In genomic region chr11:89977746-89978352, GRCm38 (mm10) we compare ENCODE assay signal across 9 mouse cellular contexts. TPM values are rescaled to one million over a fixed set of nuclear protein-coding genes. Genes with fewer than 3 reads are reported as not detected.
DNase-seq lines count a peak whose midpoint lies in the region; ATAC-seq and TF ChIP-seq lines count a peak whose summit lies in the region.
"Had no signal": no experiment of that assay in that cellular context is flagged by ENCODE, and none has a peak within 500 bp of the region (broad histone marks: within the 10 kb centered on the region; RNA-seq: fewer than 3 reads in every experiment).

No protein-coding gene starts in this region.

- no peak overlapping the region for H3K9ac ChIP-seq in heart, embryonic 12.5 days
- no peak overlapping the region for H3K9ac ChIP-seq in MEL (ENCODE audit: control insufficient read depth, low read depth, low read length, poor library complexity, severe bottlenecking)
- H3K9ac ChIP-seq in forebrain, embryonic 16.5 days (replicated peaks; ENCODE audit: low read depth, low read length): no peak overlapping the region
- H3K9ac ChIP-seq in limb, embryonic 15.5 days: no peak overlapping the region

- no peaks in the 10 kb centered on the region for H3K79me2 ChIP-seq in MEL (ENCODE audit: control insufficient read depth, insufficient read depth, low read length, poor library complexity)

- H3K27me3 ChIP-seq in heart, embryonic 12.5 days (replicated peaks): peaks cover 9% of the 10 kb centered on the region; the same call in 1 of the 2 replicates
- H3K27me3 ChIP-seq in MEL (ENCODE audit: control insufficient read depth in 1 of 2, insufficient read depth in 2 of 2, low read length in 2 of 2): no peaks in the 10 kb centered on the region
- H3K27me3 ChIP-seq in forebrain, embryonic 16.5 days (replicated peaks; ENCODE audit: control insufficient read depth, insufficient read depth, low read length): no peaks in the 10 kb centered on the region
- no peaks in the 10 kb centered on the region for H3K27me3 ChIP-seq in limb, embryonic 15.5 days

- 0 out of 2 replicates have a peak, but pooled peaks have one; percentile 11 for ATAC-seq in heart, embryonic 12.5 days (ENCODE audit: insufficient number of reproducible peaks, low FRiP score)
- peak; percentile 40; the same call in 1 of the 2 replicates for ATAC-seq in forebrain, embryonic 16.5 days
- no peak for ATAC-seq in limb, embryonic 15.5 days (ENCODE audit: insufficient number of reproducible peaks, low FRiP score, low TSS enrichment, low read depth)
- no peak for ATAC-seq in activated CD4-positive, CD25-positive, alpha-beta regulatory T cell, adult 4 months

- peaks cover 21% of the 10 kb centered on the region for H3K4me1 ChIP-seq in heart, embryonic 12.5 days (replicated peaks)
- H3K4me1 ChIP-seq in MEL (ENCODE audit: control insufficient read depth in 1 of 2, insufficient read depth in 2 of 2, low read length in 2 of 2): peaks cover 23 to 44% of the 10 kb centered on the region in 2 experiments
- H3K4me1 ChIP-seq in forebrain, embryonic 16.5 days (replicated peaks; ENCODE audit: control insufficient read depth, insufficient read depth, low read length): peaks cover 15% of the 10 kb centered on the region
- H3K4me1 ChIP-seq in limb, embryonic 15.5 days: peaks cover 10% of the 10 kb centered on the region

- no peak for TF ChIP-seq RAD21 in MEL (IDR thresholded peaks at IDR 0.05; ENCODE audit: low read depth, low read length)

- peak overlapping the region; percentile 59 for H3K4me2 ChIP-seq in heart, embryonic 12.5 days
- H3K4me2 ChIP-seq in forebrain, embryonic 16.5 days (ENCODE audit: low read length): no peak overlapping the region
- H3K4me2 ChIP-seq in limb, embryonic 15.5 days: no peak overlapping the region

- 31% methylated on average over 7 of the region's 7 CpGs for WGBS in heart, embryonic 12.5 days
- 40% methylated on average over 7 of the region's 7 CpGs for WGBS in forebrain, embryonic 16.5 days
- 61% methylated on average over 7 of the region's 7 CpGs for WGBS in limb, embryonic 15.5 days

- no peak for DNase-seq in heart, adult 9 months (ENCODE audit: low spot score in 2 of 2)
- DNase-seq in MEL (ENCODE audit: low read depth, low spot score) (peak; percentile 29), MN1 (ENCODE audit: low spot score) (no peak)
- DNase-seq in thymus, adult 18-20 months: no peak
- DNase-seq: liver had no signal

- TF ChIP-seq EP300 in MEL (IDR thresholded peaks at IDR 0.05; ENCODE audit: low read depth in 1 of 2, low read length in 2 of 2): no peak

- no peak for TF ChIP-seq POLR2A in MEL (IDR thresholded peaks at IDR 0.05; ENCODE audit: control insufficient read depth in 1 of 2, insufficient read depth in 1 of 2, low read depth in 1 of 2, low read length in 2 of 2, poor library complexity in 1 of 2)

- H3K9me3 ChIP-seq in heart, embryonic 12.5 days (replicated peaks): no peaks in the 10 kb centered on the region
- H3K9me3 ChIP-seq in MEL (replicated peaks; ENCODE audit: insufficient read depth, low read length): no peaks in the 10 kb centered on the region
- H3K9me3 ChIP-seq in forebrain, embryonic 16.5 days (ENCODE audit: control insufficient read depth, low read length): no peaks in the 10 kb centered on the region
- no peaks in the 10 kb centered on the region for H3K9me3 ChIP-seq in limb, embryonic 15.5 days

- no peak for TF ChIP-seq CTCF in MEL (IDR thresholded peaks at IDR 0.05 in 2 of 3, conservative IDR thresholded peaks at IDR 0.05 in 1 of 3; ENCODE audit: control insufficient read depth in 1 of 3, insufficient read depth in 1 of 3, low read depth in 2 of 3, low read length in 3 of 3, poor library complexity in 1 of 3, severe bottlenecking in 1 of 3)

- no peak overlapping the region for H3K27ac ChIP-seq in heart, embryonic 12.5 days (ENCODE audit: poor library complexity, severe bottlenecking)
- H3K27ac ChIP-seq in MEL (ENCODE audit: control insufficient read depth, low read depth, low read length): peak overlapping the region; percentile 25
- H3K27ac ChIP-seq in forebrain, embryonic 16.5 days (ENCODE audit: low read length): no peak overlapping the region
- H3K27ac ChIP-seq in limb, embryonic 15.5 days: peak overlapping the region; percentile 59

- H3K4me3 ChIP-seq in heart, embryonic 12.5 days: no peak overlapping the region
- no peak overlapping the region for H3K4me3 ChIP-seq in MEL (ENCODE audit: control insufficient read depth in 1 of 2, insufficient read depth in 1 of 2, low read depth in 2 of 2, low read length in 2 of 2)
- no peak overlapping the region for H3K4me3 ChIP-seq in forebrain, embryonic 16.5 days (replicated peaks; ENCODE audit: low read length)
- H3K4me3 ChIP-seq in limb, embryonic 15.5 days: no peak overlapping the region

- no peaks in the 10 kb centered on the region for H3K36me3 ChIP-seq in heart, embryonic 12.5 days
- H3K36me3 ChIP-seq in MEL (ENCODE audit: control insufficient read depth in 1 of 2, insufficient read depth in 2 of 2, low read length in 2 of 2): peaks cover 0 to 45% of the 10 kb centered on the region in 2 experiments; a peak in 2 of 4 replicates
- no peaks in the 10 kb centered on the region for H3K36me3 ChIP-seq in forebrain, embryonic 16.5 days (ENCODE audit: control insufficient read depth, insufficient read depth)
- H3K36me3 ChIP-seq in limb, embryonic 15.5 days: no peaks in the 10 kb centered on the region

TF ChIP-seq in MEL, 35 proteins besides CTCF, POLR2A, EP300 and RAD21:
- TF ChIP-seq CHD2 (IDR thresholded peaks at IDR 0.05; ENCODE audit: low read length) (no peak), TBP (IDR thresholded peaks at IDR 0.05; ENCODE audit: low read depth, low read length) (no peak), ETS1 (IDR thresholded peaks at IDR 0.05; ENCODE audit: low read depth, low read length) (no peak), ZC3H11A (IDR thresholded peaks at IDR 0.05; ENCODE audit: low read depth, low read length) (no peak), USF1 (IDR thresholded peaks at IDR 0.05; ENCODE audit: low read depth, low read length) (no peak), KAT2A (conservative IDR thresholded peaks at IDR 0.05; ENCODE audit: low read depth, low read length) (no peak), POLR2AphosphoS2 (IDR thresholded peaks at IDR 0.05; ENCODE audit: low read length) (no peak), MAFK (IDR thresholded peaks at IDR 0.05; ENCODE audit: borderline replicate concordance, low read depth, low read length) (no peak), SIN3A (IDR thresholded peaks at IDR 0.05; ENCODE audit: low read length) (no peak), E2F4 (IDR thresholded peaks at IDR 0.05; ENCODE audit: borderline replicate concordance, low read depth, low read length) (no peak), TAL1 (IDR thresholded peaks at IDR 0.05; ENCODE audit: low read length) (no peak), NELFE (IDR thresholded peaks at IDR 0.05; ENCODE audit: low read depth, low read length) (no peak), JUND (IDR thresholded peaks at IDR 0.05; ENCODE audit: low read depth, low read length) (no peak), MAX (IDR thresholded peaks at IDR 0.05; ENCODE audit: low read length) (no peak), GABPA (IDR thresholded peaks at IDR 0.05; ENCODE audit: low read depth, low read length) (no peak), TCF12 (IDR thresholded peaks at IDR 0.05; ENCODE audit: low read depth, low read length) (no peak)

RNA-seq across cellular contexts. Expression of gene Pctp, which starts 24.8 kb away (rescaled TPM):
- polyA plus RNA-seq in heart, embryonic 12.5 days (2016; fragmentation: Nextera tagmentation; extraction: Ambion mirVana): 18.1 and 19.9 TPM in 2 replicates
- 6.4 and 7.3 TPM in 2 replicates for total RNA-seq in MEL (2012; rRNA removed)
- polyA plus RNA-seq in MEL (2012; ENCODE audit: insufficient read depth in 1 of 2, insufficient read length in 2 of 2, low read depth in 1 of 2, low replicate concordance in 2 of 2, missing spikeins in 1 of 2): 10 to 100 TPM in 1 of 2 experiments, not detected in 1; 10.2 TPM
- 0.87 and 1.3 TPM in 2 replicates for polyA plus RNA-seq in forebrain, embryonic 16.5 days (2015; fragmentation: Nextera tagmentation; extraction: Ambion mirVana)
- polyA plus RNA-seq in limb, embryonic 15.5 days (2015; fragmentation: Nextera tagmentation; extraction: Ambion mirVana): 4.0 and 4.7 TPM in 2 replicates
- polyA plus RNA-seq in activated CD4-positive, CD25-positive, alpha-beta regulatory T cell, adult 4 months (2017; shearing (Covaris generic)): 1 to 10 TPM; 5.7 to 6.9 TPM

RNA-seq across cellular contexts. Expression of gene Tmem100, which starts 52.3 kb away (rescaled TPM):
- polyA plus RNA-seq in heart, embryonic 12.5 days (2016; fragmentation: Nextera tagmentation; extraction: Ambion mirVana): 15.9 and 17.1 TPM in 2 replicates
- total RNA-seq in MEL (2012; rRNA removed): not detected in 2 replicates
- not detected for polyA plus RNA-seq in MEL (2012; ENCODE audit: insufficient read depth in 1 of 2, insufficient read length in 2 of 2, low read depth in 1 of 2, low replicate concordance in 2 of 2, missing spikeins in 1 of 2)
- polyA plus RNA-seq in forebrain, embryonic 16.5 days (2015; fragmentation: Nextera tagmentation; extraction: Ambion mirVana): 5.0 and 6.7 TPM in 2 replicates
- 23.5 and 24.4 TPM in 2 replicates for polyA plus RNA-seq in limb, embryonic 15.5 days (2015; fragmentation: Nextera tagmentation; extraction: Ambion mirVana)
- polyA plus RNA-seq in activated CD4-positive, CD25-positive, alpha-beta regulatory T cell, adult 4 months (2017; shearing (Covaris generic)): not detected

Comparison
In these comparisons a context has a peak if more than half of its experiments do, and no peak if none do; other contexts are left out.
1. ATAC-seq: peak in heart, embryonic 12.5 days (single experiment) and forebrain, embryonic 16.5 days (single experiment); none in limb, embryonic 15.5 days (single experiment) and activated CD4-positive, CD25-positive, alpha-beta regulatory T cell, adult 4 months (single experiment).
2. H3K27ac ChIP-seq: peak in MEL (single experiment) and limb, embryonic 15.5 days (single experiment); none in heart, embryonic 12.5 days (single experiment) and forebrain, embryonic 16.5 days (single experiment).